Mouse (Mus musculus): Measurements from ENCODE around the gene Ccdc177.

The Ccdc177 gene

DNA sequence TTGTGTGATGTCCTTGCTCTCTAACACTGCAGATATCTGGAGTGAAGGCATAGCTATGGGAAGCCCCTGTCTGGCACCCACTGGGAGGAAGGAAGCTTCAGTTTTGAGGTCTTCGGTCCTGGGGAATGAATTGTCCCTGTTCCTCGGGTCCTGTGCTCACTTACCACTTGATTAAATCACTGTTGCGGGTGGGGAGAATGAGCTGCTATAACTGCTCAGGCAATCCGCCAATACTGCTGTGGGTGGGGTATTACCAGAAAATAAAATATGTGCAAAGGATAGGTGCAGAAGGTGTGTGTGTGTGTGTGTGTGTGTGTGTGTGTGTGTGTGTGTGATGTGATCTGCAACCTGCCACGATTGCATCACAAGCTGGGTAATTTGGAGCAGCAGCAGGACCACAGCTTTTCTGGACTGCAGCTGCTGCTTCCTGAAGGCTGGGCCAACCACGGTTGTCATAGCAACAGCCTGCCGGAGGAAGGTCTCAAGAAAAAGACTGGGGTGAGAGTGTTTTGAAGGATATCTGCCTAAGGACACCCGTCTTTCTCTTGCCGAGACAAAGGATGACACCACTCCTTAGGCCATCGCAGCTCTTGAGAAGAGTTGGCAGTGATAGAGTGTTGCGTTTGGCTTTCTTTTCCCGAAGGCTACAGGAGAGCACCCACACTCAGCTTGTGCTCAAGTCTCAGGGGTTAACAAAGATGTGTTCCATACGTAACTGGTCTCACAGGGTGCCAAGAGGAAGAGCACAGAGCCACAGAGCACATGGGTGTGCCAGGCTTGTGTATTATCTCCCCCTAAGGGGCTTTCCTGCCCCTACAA is 23.8 kb downstream of the Ccdc177 start:
- DNase-seq (ENCODE audit: low read depth, low spot score), result peak; percentile 80

- no peak for DNase-seq (ENCODE audit: low read depth, low spot score)
These were observed 25.7 kb downstream of the Ccdc177 start for GRCm38 (mm10) chr12:80734526-80735470.

- DNase-seq (ENCODE audit: low read depth, low spot score), result no peak
These were observed 29.9 kb downstream of the Ccdc177 start for GRCm38 (mm10) chr12:80730567-80730966.

DNA sequence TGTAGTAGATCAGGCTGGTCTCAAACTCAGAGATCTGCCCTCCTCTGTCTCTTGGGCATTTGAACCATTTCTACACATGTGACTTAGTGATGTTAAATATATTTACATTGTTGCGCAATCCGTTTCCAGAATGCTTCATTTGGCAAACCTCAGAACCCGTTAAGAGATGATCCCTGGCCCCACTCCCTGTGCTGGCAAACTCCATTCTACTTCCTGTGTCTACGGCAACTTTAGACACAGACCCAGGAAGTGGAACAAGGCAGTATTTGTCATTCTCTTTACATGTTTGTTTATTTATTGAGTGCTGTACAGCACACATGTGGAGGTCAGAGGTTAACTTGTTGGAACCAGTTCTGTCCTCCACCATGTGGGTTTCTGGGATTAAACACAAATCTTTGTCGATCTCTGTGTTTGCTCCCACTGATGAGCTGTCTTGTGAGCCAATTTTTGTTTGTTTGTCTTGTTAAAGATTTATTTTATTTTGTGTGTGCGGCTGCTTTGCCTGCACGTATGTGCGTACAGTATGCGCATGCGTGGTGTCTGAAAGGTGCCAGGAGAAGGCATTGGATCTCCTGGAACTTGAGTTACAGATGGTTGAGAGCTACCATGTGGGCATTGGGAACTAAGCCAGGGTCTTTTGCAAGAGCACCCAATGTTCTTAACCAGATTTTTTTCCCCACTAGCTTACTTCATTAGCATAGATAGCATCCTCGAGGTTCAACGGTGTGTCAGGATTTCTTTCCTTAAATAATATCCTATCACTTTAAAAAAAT is 30.5 kb downstream of the Ccdc177 start:
- DNase-seq (ENCODE audit: low read depth, low spot score), result no peak

DNA sequence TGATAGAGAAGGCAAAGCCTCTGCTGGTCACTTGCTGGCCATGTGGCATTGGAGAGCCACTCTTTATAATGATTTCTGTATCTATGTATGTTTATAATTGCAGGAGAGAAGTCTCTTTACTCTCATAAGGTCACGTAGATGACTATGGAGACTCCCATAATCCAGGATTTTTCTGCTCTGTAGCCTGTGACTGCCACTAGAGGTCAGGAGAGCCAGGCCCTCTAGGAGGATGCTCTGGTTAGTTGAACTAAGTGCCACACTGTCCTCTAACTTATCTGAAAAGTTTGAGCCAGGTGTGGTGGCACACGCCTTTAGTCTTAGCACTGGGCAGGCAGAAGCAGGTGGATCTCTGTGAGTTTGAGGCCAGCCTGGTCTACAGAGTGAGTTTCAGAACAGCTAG is 31.7 kb downstream of the Ccdc177 start:
- no peak for DNase-seq (ENCODE audit: low read depth, low spot score)

GRCm38 (mm10) chr12:80728207-80728606 is 32.3 kb downstream of the Ccdc177 start:
- no peak for DNase-seq (ENCODE audit: low read depth, low spot score)

DNA sequence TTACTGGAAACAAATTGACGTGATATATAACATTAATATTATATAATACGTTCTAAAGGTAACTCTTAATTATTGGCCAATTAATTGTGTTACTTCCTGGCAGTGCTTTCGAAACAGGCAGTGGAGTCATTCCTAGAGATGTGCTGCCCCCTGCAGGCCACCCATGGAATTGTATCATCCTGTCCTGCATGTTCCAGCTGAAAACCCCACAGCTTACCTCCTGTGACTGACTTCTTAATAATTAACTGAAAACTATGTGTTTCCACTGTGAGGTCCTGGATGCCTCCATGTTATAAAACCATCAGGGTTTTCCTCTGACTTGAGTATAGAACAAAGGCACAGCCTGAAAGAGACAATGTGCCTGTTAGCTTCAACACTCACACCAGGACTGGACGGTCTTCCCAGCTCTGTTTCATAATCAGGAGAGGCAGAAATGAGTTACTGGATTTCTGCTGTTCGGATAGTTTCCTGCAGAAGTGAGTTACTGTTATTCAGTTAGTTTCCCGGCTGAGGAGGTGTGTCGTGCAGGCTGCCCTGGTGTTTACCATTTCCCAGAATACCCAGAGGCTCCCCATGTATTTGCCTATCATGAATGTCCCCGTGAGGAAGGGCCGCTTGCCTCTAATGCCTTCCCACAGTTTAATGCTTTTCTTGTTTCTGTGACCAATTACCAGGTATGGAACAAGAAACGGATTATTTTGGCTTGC is 35.5 kb downstream of the Ccdc177 start:
- no peak for DNase-seq (ENCODE audit: low read depth, low spot score)

GRCm38 (mm10) chr12:80721458-80721857 is 39.0 kb downstream of the Ccdc177 start:
- DNase-seq (ENCODE audit: low read depth, low spot score), result no peak

DNA sequence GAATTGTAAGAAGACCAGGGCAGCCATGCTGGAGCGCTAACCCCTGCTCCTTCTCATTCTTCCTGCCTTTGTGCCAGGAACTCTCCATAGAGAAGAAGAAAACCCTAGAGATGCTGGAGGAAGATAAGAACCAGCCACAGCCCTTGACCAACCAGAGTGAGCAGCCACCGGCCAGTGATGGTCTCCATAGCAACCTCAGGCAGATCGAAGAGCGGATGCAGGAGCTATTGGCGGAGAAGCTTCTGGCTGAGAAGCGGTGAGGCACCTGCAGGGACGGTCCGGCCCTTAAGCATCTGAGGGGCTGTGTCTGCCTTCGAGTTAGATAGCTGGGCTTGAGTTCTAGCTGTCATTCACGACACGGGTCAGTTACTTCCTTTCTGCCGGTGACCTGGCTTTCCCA is 40.0 kb downstream of the Ccdc177 start:
- DNase-seq (ENCODE audit: low read depth, low spot score), result no peak

GRCm38 (mm10) chr12:80719141-80719540 is 41.3 kb downstream of the Ccdc177 start:
- DNase-seq (ENCODE audit: low read depth, low spot score), result no peak

GRCm38 (mm10) chr12:80715915-80716314 is 44.6 kb downstream of the Ccdc177 start:
- DNase-seq (ENCODE audit: low read depth, low spot score), result no peak

DNA sequence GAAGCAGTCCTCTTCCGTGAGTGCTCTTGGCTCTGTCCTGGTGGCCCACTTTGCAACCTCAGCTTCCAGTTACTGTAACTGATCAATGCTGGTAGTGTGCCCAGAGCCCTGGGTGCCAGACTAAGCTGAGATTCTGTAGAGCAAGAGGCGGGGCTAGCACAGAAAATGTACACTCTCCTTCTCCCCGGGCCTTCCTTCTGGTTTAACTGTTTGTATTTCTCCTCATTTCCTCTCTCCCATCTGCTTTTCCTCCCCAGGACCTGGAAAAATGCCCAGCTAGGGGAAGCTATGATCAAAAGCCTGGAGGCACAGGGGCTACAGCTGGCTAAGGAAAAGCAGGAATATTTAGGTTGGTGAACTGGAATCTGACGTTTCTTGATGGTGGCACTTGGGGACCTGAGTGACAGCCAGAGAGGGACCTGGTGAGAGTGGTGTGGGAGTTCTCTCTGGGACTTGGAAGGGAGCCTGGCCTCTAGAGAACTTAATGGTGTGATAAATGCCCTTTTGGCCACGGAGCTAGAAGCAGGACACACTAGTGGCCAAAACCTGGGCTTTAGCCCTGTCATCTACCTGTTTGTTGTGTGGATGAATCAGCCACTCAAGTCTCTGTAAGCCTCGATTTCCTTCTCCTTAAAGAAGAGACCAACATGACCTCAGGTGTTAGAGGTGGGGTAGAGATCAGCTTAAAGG is 53.4 kb downstream of the Ccdc177 start:
- DNase-seq (ENCODE audit: low read depth, low spot score), result peak; percentile 55

- no peak for DNase-seq (ENCODE audit: low read depth, low spot score)
These were observed 54.1 kb downstream of the Ccdc177 start for GRCm38 (mm10) chr12:80706208-80706914.

All from brain, embryonic 18.5 days (tissue).